Mouse (Mus musculus) myocyte (in vitro differentiated cells): ENCODE data around the gene Csnk1d.

Experiments
- E2F4 ChIP-seq: IDR thresholded peaks from one replicate; pipeline ENCODE4 v1.6.1; 2011; ENCODE audit warnings: mild to moderate bottlenecking, control low read depth, moderate library complexity; ENCODE audit not compliant: insufficient read depth
- MYOD1 ChIP-seq, 3 experiments: IDR thresholded peaks; one replicate each; pipeline ENCODE4 v1.6.1; 2011; ENCODE audit warnings: control low read depth in 2 of 3, low read depth in 2 of 3, mild to moderate bottlenecking in 2 of 3, moderate library complexity in 1 of 3; ENCODE audit not compliant: insufficient read length in 2 of 3, control insufficient read depth in 1 of 3
- MYOG ChIP-seq, 3 experiments: IDR thresholded peaks; one replicate each; pipeline ENCODE4 v1.6.1; 2011; ENCODE audit warnings: control low read depth in 2 of 3, low read depth in 2 of 3, mild to moderate bottlenecking in 2 of 3; ENCODE audit not compliant: insufficient read length in 2 of 3, control insufficient read depth in 1 of 3, insufficient read depth in 1 of 3
- POLR2A ChIP-seq: IDR thresholded peaks from one replicate; pipeline ENCODE4 v1.6.1; 2011; ENCODE audit warnings: low read depth, mild to moderate bottlenecking, control low read depth, moderate library complexity; ENCODE audit not compliant: insufficient read length
- POLR2AphosphoS2 ChIP-seq: IDR thresholded peaks from one replicate; pipeline ENCODE4 v1.6.1; 2011; ENCODE audit warnings: low read depth, control low read depth; ENCODE audit not compliant: insufficient read length
- SRF ChIP-seq: IDR thresholded peaks from one replicate; pipeline ENCODE4 v1.6.1; 2011; ENCODE audit warnings: low read depth; ENCODE audit not compliant: control insufficient read depth, insufficient read length

DNA sequence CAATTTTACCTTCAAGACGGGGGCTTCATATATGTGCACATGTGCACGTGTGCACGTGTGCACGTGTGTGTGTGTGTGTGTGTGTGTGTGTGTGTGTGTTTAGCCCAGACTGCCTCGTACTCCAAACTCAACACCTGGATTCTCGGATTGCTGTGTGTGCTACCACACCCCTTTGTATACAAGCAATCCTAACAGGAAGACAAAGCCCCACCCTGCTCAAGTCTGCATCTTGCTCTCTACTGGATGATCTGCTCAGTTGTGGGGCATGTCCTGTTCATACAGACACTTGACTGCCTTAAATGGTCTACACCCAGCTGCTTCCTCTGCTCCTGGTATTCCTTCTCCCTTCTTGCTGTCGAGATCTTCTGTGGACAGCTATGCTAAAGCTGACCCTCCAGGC, 45.9 kb downstream of the Csnk1d start:
- no peak for TF ChIP-seq MYOD1 (IDR thresholded peaks at IDR 0.05; ENCODE audit: control insufficient read depth in 1 of 3, insufficient read length in 2 of 3, low read depth in 2 of 3)
- TF ChIP-seq POLR2A, result no peak
- no peak for TF ChIP-seq E2F4
- TF ChIP-seq POLR2AphosphoS2, result no peak
- TF ChIP-seq MYOG (IDR thresholded peaks at IDR 0.05; ENCODE audit: control insufficient read depth in 1 of 3, insufficient read depth in 1 of 3, insufficient read length in 2 of 3, low read depth in 2 of 3), result no peak
- TF ChIP-seq SRF, result no peak
